Mouse (Mus musculus): ENCODE measurements around the gene Dexi. TPM values are rescaled to one million over a fixed set of nuclear protein-coding genes. Genes with fewer than 3 reads are reported as not detected.

Dexi gene
- polyA plus RNA-seq, 1 experiment from 2014 or later: 16.2 TPM

GRCm38 (mm10) chr16:10460188-10460587 is 82.7 kb downstream of the Dexi start:
- WGBS: 71% methylated on average over 2 of the region's 2 CpGs
- Histone ChIP-seq H3K36me3 (ENCODE audit: control insufficient read depth, insufficient read depth, low read length) (no peaks in the 10 kb centered on the region), H3K4me2 (ENCODE audit: low read depth, low read length) (no peak overlapping the region), H3K4me3 (ENCODE audit: low read length) (no peak overlapping the region), H3K9me3 (ENCODE audit: control insufficient read depth, low read length) (no peaks in the 10 kb centered on the region), H3K27me3 (ENCODE audit: control insufficient read depth, insufficient read depth, low read depth, low read length) (no peaks in the 10 kb centered on the region), H3K4me1 (replicated peaks; ENCODE audit: control insufficient read depth, insufficient read depth, low read length) (no peaks in the 10 kb centered on the region), H3K27ac (ENCODE audit: low read length) (no peak overlapping the region), H3K9ac (ENCODE audit: low read length) (no peak overlapping the region)
- no peak for ATAC-seq (ENCODE audit: low read depth)

GRCm38 (mm10) chr16:10454583-10454974 is 88.3 kb downstream of the Dexi start:
- Histone ChIP-seq H3K9ac (ENCODE audit: low read length) (no peak overlapping the region), H3K9me3 (ENCODE audit: control insufficient read depth, low read length) (no peaks in the 10 kb centered on the region), H3K4me1 (replicated peaks; ENCODE audit: control insufficient read depth, insufficient read depth, low read length) (peaks cover 34% of the 10 kb centered on the region), H3K27me3 (ENCODE audit: control insufficient read depth, insufficient read depth, low read depth, low read length) (no peaks in the 10 kb centered on the region), H3K4me2 (ENCODE audit: low read depth, low read length) (no peak overlapping the region), H3K4me3 (ENCODE audit: low read length) (no peak overlapping the region), H3K27ac (ENCODE audit: low read length) (no peak overlapping the region), H3K36me3 (ENCODE audit: control insufficient read depth, insufficient read depth, low read length) (no peaks in the 10 kb centered on the region)
- 51% methylated on average over 3 of the region's 3 CpGs for WGBS
- no peak for ATAC-seq (ENCODE audit: low read depth)

DNA sequence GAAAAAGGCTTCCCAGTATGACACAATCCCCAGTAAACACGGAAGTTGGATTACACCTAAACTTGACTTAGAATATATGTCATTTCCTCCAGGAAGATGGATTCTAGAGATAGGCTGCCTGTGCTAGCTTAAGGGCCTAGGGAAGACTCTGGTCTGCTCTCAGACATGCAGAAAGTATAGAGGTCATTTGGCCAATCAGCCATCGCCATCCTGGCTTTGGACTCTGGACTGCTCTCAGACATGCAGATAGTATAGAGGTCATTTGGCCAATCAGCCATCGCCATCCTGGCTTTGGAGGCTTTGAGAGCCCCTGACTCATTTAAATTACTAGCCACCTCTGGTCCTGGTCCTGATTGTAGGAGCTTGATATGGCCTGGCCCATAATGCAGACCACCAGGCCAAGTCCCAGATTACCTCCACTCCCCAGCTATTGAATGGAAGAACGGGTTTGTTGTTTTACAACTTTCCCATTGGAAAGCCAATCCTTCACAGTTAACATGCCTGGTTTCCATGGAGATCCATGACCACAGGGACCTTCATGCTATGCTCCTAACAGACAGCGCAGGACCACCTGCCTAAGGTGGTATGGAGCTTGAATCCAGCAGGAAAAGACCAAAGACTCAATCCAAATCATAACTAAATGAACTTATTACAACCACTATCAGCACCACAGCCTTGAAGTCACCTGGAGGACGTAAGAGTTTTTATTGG is 88.8 kb downstream of the Dexi start:
- no peaks in the 10 kb centered on the region for H3K27me3 ChIP-seq (ENCODE audit: control insufficient read depth, insufficient read depth, low read depth, low read length)
- 74% methylated on average over 6 of the region's 6 CpGs for WGBS
- no peak for ATAC-seq (ENCODE audit: low read depth)

More for the DNA sequence above, 88.8 kb downstream of the Dexi start:
- no peak overlapping the region for H3K4me2 ChIP-seq (ENCODE audit: low read depth, low read length)
- no peaks in the 10 kb centered on the region for H3K9me3 ChIP-seq (ENCODE audit: control insufficient read depth, low read length)
- no peak overlapping the region for H3K4me3 ChIP-seq (ENCODE audit: low read length)
- H3K9ac ChIP-seq (ENCODE audit: low read length): no peak overlapping the region
- H3K4me1 ChIP-seq (replicated peaks; ENCODE audit: control insufficient read depth, insufficient read depth, low read length): peaks cover 34% of the 10 kb centered on the region
- H3K27ac ChIP-seq (ENCODE audit: low read length): 0 out of 2 replicates have a peak overlapping the region, but pooled peaks have one; percentile 79
- H3K36me3 ChIP-seq (ENCODE audit: control insufficient read depth, insufficient read depth, low read length): no peaks in the 10 kb centered on the region

Other genes with a start within 250 kb of the Dexi start
- 131 and 151 TPM in 2 replicates for gene Emp2, start 229.1 kb downstream of the Dexi start, polyA plus RNA-seq (2015; fragmentation: Nextera tagmentation; extraction: Ambion mirVana)
- 2.9 and 4.2 TPM in 2 replicates for gene Tekt5, start 147.6 kb downstream of the Dexi start, polyA plus RNA-seq (2015; fragmentation: Nextera tagmentation; extraction: Ambion mirVana)
- gene Nubp1, start 131.1 kb downstream of the Dexi start, polyA plus RNA-seq (2015; fragmentation: Nextera tagmentation; extraction: Ambion mirVana): 59.7 and 59.9 TPM in 2 replicates
- 7.8 and 8.1 TPM in 2 replicates for gene Tvp23a, start 95.7 kb downstream of the Dexi start, polyA plus RNA-seq (2015; fragmentation: Nextera tagmentation; extraction: Ambion mirVana)
- 0.92 and 1.4 TPM in 2 replicates for gene Ciita, start 63.0 kb downstream of the Dexi start, polyA plus RNA-seq (2015; fragmentation: Nextera tagmentation; extraction: Ambion mirVana)
- gene Clec16a, start 2.3 kb upstream of the Dexi start, polyA plus RNA-seq (2015; fragmentation: Nextera tagmentation; extraction: Ambion mirVana): 27.3 and 30.6 TPM in 2 replicates
- 6.8 and 8.7 TPM in 2 replicates for gene Socs1, start 242.5 kb upstream of the Dexi start, polyA plus RNA-seq (2015; fragmentation: Nextera tagmentation; extraction: Ambion mirVana)
- gene Tnp2, start 245.6 kb upstream of the Dexi start, polyA plus RNA-seq (2015; fragmentation: Nextera tagmentation; extraction: Ambion mirVana): not detected in 2 replicates
- not detected in 2 replicates for gene Prm3, start 247.9 kb upstream of the Dexi start, polyA plus RNA-seq (2015; fragmentation: Nextera tagmentation; extraction: Ambion mirVana)

Data from lung, embryonic 16.5 days (tissue).